Mouse (Mus musculus): Measurements from ENCODE around the gene Tgfbrap1. TPM values are rescaled to one million over a fixed set of nuclear protein-coding genes. Genes with fewer than 3 reads are reported as not detected.

The Tgfbrap1 gene
- total RNA-seq (2023) = 10 to 100 TPM; 19.0 to 24.2 TPM

GRCm38 (mm10) chr1:43098031-43098984, at the start of gene Tgfbrap1, which contains the start of gene AI597479:
Gene Tgfbrap1 (minus strand): TSS chr1:43098637.
Gene AI597479 (plus strand): TSS chr1:43098710.

Other genes starting within 250 kb of the Tgfbrap1 start
- gene Mrps9, start 247.4 kb downstream of the Tgfbrap1 start, total RNA-seq (2023) = 10 to 100 TPM; 21.4 to 22.3 TPM
- gene Gpr45, start 145.8 kb downstream of the Tgfbrap1 start, total RNA-seq (2023) = not detected
- 1 to 10 TPM; 6.3 to 6.4 TPM for gene AI597479, start 73 bp upstream of the Tgfbrap1 start, total RNA-seq (2023)
- 1 to 10 TPM; 1.8 to 3.3 TPM for gene Fhl2, start 98.3 kb upstream of the Tgfbrap1 start, total RNA-seq (2023)

All from neutrophil, adult 59 days (primary cell).